Mouse (Mus musculus): Measurements from ENCODE around the gene Slc25a18.

Gene Slc25a18

DNA sequence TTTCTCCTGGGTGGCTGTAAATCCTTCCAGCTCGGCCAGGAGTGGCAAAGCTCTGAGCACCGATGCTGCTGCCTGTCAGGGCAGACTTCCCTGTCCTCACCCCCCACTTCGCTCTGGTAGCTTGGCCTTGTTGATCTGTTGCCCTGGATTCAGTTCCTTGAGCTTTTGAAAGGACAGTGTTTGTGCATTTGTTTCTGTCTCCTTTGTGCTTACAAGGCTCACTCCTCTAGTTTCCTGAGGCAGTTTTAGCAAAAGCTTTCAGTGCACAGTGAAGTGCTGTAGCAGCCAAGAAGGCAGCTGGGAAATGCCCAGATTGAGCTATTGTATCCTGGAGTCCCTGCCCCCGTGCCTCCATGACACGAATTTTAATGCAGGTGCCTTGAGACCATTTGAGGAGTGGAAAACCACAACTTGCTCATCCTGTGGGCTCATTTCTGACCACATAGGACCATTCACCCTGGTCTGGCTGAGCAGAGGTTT, at the start of gene Slc25a18:
Slc25a18 (plus strand) TSS at position 430 of the 480 bp plus-strand sequence.
- no peak for DNase-seq

- DNase-seq = no peak
Measured at GRCm38 (mm10) chr6:120725986-120726385, 47.4 kb upstream of the Slc25a18 start.

- peak in 1 of 2 experiments; percentile 3 for DNase-seq
Measured at GRCm38 (mm10) chr6:120736011-120736410, 37.4 kb upstream of the Slc25a18 start.

GRCm38 (mm10) chr6:120736566-120736965, 36.8 kb upstream of the Slc25a18 start:
- DNase-seq = peak; percentile 15 to 49

GRCm38 (mm10) chr6:120743130-120743529, 30.2 kb upstream of the Slc25a18 start:
- DNase-seq = no peak

- no peak for DNase-seq
Measured at GRCm38 (mm10) chr6:120744266-120744665, 29.1 kb upstream of the Slc25a18 start.

- no peak for DNase-seq
Measured at GRCm38 (mm10) chr6:120746416-120746815, 27.0 kb upstream of the Slc25a18 start.

DNA sequence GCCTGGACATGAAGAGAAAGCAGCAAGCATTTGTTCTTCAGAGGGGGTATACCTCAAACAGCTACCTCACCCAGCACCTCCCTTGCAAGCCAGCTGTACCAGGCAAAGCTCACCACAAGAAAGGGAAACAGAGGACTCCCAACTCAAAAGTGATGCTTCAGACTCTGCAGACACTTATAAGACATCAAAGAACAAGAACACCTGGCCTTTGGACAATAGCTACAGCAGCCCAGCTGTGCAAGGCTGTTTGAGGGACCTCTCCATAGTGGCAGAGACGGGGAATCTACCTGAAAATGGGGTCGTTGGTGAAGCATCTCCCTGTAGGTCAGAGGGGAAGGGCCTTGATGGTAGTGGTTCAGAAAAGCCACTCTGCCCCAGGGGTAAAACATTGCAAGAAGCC, 12.2 kb upstream of the Slc25a18 start:
- no peak for DNase-seq

- no peak for DNase-seq
Measured at GRCm38 (mm10) chr6:120769972-120770371, 3.4 kb upstream of the Slc25a18 start.

GRCm38 (mm10) chr6:120771366-120771765, 2.0 kb upstream of the Slc25a18 start:
- no peak for DNase-seq

DNA sequence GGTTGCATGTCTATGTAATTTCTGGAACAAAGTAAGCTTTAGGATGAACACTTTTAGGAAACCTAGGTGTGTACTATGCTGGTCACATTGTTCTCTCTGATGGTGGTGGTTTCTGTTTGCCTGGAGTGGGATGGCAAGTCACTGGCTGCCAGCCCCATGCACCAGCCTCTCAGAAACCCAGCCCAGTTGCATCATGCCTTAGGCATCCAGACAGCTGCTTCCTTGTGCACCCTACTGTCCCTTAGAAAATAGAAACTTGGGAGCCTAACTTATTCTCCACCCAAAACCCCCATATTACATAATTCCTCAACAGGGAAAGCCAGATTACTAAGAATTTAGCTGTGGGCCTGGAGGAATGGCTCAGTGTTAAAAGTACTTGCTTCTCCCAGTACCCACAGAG, 1.4 kb upstream of the Slc25a18 start:
- no peak for DNase-seq

DNA sequence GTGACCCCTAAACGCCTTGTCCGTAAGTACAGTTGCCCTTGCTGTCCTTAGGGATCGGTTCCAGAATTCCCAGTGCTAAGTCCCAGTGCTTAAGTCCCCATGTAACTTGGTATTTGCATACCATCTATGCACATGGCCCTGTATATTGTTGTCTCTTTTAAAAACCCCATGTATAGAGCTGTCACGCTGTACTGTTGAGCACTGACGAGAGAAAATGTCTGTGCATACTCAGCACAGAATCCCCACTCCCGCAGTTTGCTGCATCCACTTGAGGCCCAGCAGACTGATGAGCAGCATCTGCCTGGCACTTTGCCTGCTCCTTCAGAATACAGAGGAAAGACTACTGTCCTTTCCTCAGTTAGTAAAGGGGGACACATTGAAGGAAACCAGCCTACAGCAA, 385 bp downstream of the Slc25a18 start:
- no peak for DNase-seq

GRCm38 (mm10) chr6:120776286-120776685, 2.9 kb downstream of the Slc25a18 start:
- DNase-seq = no peak

GRCm38 (mm10) chr6:120777533-120777932, 4.2 kb downstream of the Slc25a18 start:
- no peak for DNase-seq

DNA sequence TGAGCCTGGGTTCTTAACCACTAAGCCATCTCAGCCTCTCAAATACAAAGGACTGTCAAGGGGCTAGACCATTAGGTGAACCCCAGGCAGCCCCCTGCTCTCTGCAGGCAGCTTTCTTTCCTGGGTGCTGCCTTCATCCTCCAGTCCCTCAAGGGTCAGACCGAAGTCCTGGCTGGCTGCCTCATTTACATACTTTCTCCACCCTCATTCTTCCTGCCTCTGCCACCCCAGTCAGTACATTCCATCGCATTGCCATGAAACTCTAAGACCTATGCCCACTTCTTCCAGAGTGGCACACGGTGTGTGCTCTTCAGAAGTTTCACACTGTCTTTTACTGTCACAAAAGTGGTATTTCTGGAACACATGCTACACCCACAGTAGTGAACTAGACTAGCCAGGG, 4.8 kb downstream of the Slc25a18 start:
- DNase-seq = no peak

- no peak for DNase-seq
Measured at GRCm38 (mm10) chr6:120782948-120783347, 9.6 kb downstream of the Slc25a18 start.

DNA sequence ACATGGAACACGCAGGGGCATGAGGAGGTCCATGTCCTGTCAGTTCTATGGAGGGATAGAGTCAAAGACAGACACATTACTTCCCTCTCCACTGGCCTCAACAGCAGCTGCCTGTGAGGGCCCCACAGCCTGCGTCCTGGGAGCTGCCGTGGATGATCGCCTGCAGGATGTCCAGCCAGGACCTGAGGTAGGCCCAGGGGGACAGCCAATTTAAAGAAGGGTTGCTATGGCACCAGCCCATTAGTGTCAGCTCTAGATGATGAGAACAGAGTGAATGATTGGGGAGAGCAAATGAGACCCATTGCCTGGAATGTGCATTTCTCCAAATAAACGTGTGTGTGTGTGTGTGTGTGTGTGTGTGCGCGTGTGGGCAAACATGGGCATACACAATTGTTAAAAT, 11.0 kb downstream of the Slc25a18 start:
- no peak for DNase-seq

GRCm38 (mm10) chr6:120788068-120788607, 14.8 kb downstream of the Slc25a18 start:
- DNase-seq = no peak

DNA sequence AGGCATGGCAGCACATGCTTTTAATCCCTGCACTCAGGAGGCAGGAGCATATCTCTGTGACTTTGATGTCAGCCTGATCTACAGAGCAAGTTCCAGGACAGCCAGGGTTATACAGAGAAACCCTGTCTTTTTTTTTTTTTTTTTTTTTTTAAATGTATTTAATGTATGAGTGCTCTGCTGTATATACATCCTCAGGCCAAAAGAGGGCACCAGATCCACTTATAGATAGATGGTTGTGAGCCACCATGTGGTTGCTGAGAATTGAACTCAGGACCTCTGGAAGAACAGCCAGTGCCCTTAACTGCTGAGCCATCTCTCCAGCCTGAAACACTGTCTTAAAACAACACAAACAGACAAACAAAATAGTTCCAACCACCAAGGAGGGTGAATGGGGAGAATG, 15.5 kb downstream of the Slc25a18 start:
- no peak for DNase-seq

GRCm38 (mm10) chr6:120790153-120790552, 16.8 kb downstream of the Slc25a18 start:
- no peak for DNase-seq

DNA sequence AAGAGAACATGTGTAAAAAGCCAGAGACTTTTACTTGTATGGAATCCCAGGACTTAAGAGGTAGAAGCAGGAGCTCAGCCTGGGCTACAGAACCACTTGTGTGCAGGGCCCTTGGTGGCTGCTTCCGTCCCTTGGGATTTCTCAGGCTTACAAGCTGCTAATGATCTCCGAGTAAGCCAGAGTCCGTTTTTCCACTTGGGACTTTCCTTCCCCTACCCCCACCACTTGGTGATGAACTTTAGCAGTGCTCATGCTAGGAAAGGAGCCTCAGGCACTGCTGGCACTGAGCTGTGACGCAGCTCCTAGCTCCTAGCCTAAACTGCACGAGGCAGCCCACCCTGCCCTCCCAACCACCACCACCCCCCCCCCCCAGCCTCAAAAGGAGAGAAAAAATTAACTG, 17.3 kb downstream of the Slc25a18 start:
- no peak for DNase-seq

GRCm38 (mm10) chr6:120792947-120793346, 19.6 kb downstream of the Slc25a18 start:
- DNase-seq = no peak

DNA sequence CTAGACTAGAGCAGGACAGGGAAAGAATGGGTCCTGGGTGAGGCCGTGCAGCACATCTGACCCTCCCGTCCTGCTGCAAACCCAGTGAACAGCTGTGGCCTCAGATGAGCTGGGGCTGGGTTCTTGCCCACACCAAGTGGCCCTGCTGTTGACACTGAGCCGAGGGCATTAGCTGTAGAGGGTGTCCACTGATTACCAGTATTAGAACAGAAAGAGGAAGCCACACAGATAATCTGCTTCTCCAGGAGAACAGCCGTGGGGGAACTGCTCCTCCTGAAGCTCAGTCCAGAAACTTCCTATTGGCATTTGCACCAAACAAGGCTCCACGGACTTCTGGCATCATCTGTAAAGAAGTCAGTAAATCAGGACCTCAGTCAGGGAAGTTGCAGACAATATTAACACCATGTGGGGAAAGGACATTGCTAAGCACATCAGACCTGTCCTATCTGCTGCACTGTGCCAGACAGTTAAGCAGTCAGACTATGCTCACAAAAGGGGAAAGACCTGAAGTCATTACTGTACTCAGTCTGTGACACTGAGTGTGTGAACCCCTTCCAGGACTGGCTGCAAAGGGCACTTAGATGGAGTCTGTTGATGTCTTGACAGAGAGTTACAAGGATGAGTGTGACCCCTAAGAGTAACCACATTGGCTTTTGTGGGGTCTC, 22.2 kb downstream of the Slc25a18 start:
- no peak for DNase-seq

DNA sequence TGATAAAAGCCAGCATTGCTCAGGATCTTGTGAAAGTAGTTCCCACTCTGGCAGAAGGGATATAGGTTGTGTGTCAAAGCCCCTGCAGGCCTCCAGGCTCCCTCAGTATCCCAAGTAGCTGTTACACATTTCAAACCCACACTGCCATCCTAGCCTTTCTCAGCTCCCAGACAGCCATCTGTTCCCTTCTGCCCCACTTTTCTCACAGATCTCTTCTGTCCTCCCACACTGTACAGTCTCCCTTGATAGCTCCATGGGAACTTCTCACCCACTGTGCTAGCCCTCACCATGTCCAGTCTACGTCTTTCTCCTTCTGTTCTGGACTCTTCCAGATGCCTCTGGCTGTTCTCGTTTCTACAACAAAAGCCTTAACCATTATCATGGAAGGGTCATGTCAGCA, 22.7 kb downstream of the Slc25a18 start:
- peak in 1 of 2 experiments; percentile 19 for DNase-seq

GRCm38 (mm10) chr6:120798019-120798418, 24.6 kb downstream of the Slc25a18 start:
- peak; percentile 29 to 32 for DNase-seq

Measured in cerebellum, postnatal 36 days (tissue).